Mouse (Mus musculus): Measurements from ENCODE around the gene Gm21913. TPM values are rescaled to one million over a fixed set of nuclear protein-coding genes. Genes with fewer than 3 reads are reported as not detected.
"Not testable (repeated sequence)": the region's sequence is repeated elsewhere in the genome, so short reads cannot be mapped to it uniquely, and the experiment has no call there.

The Gm21913 gene
- total RNA-seq (2021) = not detected
- long read RNA-seq = 0 reads

DNA sequence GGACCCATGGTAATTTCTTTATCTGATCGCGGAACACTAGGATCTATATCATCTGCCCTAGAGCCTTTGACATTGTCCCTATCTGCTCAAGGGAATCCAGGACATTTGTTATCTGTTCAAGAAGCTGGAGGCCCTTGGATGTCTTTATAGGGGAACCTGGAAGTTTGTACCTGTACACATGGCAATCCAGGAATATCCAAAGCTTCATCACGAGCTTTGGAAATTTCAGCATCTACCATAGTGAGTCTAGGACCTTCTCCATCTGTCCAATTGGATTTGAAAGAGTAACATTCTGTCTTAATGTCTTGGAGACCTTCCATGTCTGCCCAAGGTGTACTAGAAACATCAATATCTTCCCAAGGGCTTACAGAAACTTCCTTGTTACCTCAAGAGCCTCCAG, at the start of gene Gm21913:
Gene Gm21913, plus strand, starts transcription at position 301 of the 400 bp plus-strand sequence.
- DNase-seq (ENCODE audit: low spot score in 2 of 2) = not testable (repeated sequence)

Other genes starting within 250 kb of the Gm21913 start
- not detected for gene Gm29110, start 153.4 kb upstream of the Gm21913 start, total RNA-seq (2021)